Mouse (Mus musculus) G1E (cell line): Measurements from ENCODE around the gene Gm3402.
"Not testable (repeated sequence)": the region's sequence is repeated elsewhere in the genome, so short reads cannot be mapped to it uniquely, and the experiment has no call there.

ENCODE experiments used
- CTCF ChIP-seq: IDR thresholded peaks from 2 replicates; pipeline ENCODE4 v1.5.1; 2012; ENCODE audit warnings: low read depth, low read length, inconsistent platforms, mixed read lengths
- GATA1 ChIP-seq: IDR thresholded peaks from 2 replicates; pipeline ENCODE4 v1.6.1; 2012; ENCODE audit warnings: borderline replicate concordance, low read length, inconsistent platforms, mixed read lengths
- GATA2 ChIP-seq: IDR thresholded peaks from 2 replicates; pipeline ENCODE4 v1.6.1; 2012; ENCODE audit warnings: low read depth, low read length, inconsistent platforms, borderline replicate concordance
- POLR2AphosphoS5 ChIP-seq: IDR thresholded peaks from 2 replicates; pipeline ENCODE4 v1.6.1; 2012; ENCODE audit warnings: low read depth, low read length, inconsistent platforms; ENCODE audit not compliant: insufficient replicate concordance
- TAL1 ChIP-seq: conservative IDR thresholded peaks from 2 replicates; pipeline ENCODE4 v1.6.1; 2012; ENCODE audit warnings: low read depth, low read length, inconsistent platforms, mixed read lengths

DNA sequence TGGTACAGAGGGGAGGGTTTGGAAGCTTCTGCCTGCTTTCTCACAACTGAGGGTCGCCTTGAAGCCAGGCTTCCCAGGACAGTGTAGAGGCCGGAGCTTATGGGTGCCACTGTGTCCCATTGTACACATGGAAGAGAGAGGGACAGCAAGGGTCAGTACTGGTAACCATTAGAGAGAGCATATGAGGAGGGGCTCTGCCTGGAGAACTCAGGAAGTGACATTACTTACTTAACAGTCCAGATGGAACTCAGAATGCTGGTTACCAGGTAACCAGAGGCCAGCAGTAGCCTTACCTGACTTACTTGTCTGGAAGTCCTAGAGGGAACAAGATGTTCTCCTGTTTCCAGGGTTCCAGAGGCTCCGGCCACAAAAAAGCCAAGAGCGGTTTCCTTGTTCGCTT lies 11.8 kb upstream of the Gm3402 start, which contains the start of gene 4930449I24Rik:
- TF ChIP-seq CTCF, GATA1, POLR2AphosphoS5, TAL1, GATA2: not testable (repeated sequence)
